ENCODE assay signal across 1 mouse cellular context in the genomic region with DNA sequence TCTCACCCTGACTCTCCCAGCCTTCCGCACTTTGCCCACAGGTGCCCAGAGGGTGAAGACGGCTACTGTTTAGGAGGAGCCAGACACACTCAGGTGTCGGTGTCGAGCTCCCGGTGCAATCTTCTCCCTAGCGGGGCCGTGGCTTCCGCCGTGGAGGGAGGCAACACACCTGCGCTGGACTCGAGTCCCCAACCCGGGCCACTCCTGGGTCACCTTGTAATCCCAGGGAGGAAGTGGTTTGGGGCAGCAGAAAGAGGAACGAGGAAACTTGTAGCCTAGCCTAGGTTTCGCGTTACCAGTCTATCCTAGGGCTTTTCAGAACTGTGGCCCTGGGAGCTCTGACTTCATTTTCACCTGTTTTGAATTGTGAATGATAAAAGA.
A peak's percentile ranks its signal among the peaks of the same experiment; 100 is the strongest.
TF ChIP-seq lines count a peak whose summit lies in the region.

No protein-coding gene starts in this region.

TF ChIP-seq in CH12.LX, 34 proteins besides CTCF, POLR2A, EP300 and RAD21:
- TF ChIP-seq NELFE (IDR thresholded peaks at IDR 0.05; ENCODE audit: low read depth, low read length) (no peak), E2F4 (IDR thresholded peaks at IDR 0.05; ENCODE audit: insufficient replicate concordance, low read depth, low read length) (no peak), ZNF384 (IDR thresholded peaks at IDR 0.05; ENCODE audit: low read depth, low read length) (no peak), ZMIZ1 (IDR thresholded peaks at IDR 0.05; ENCODE audit: low read depth, low read length) (no peak), GABPA (IDR thresholded peaks at IDR 0.05; ENCODE audit: insufficient replicate concordance, low read depth, low read length) (no peak), UBTF (IDR thresholded peaks at IDR 0.05; ENCODE audit: low read depth, low read length) (0 out of 2 replicates have a peak, but pooled peaks have one; percentile 52), TCF12 (IDR thresholded peaks at IDR 0.05; ENCODE audit: low read depth, low read length) (peak; percentile 17; the same call in 1 of the 2 replicates), RCOR1 (conservative IDR thresholded peaks at IDR 0.05; ENCODE audit: low read depth, low read length) (no peak), MAX (IDR thresholded peaks at IDR 0.05; ENCODE audit: low read length) (0 out of 2 replicates have a peak, but pooled peaks have one; percentile 19), ELF1 (IDR thresholded peaks at IDR 0.05; ENCODE audit: low read depth, low read length) (peak; percentile 42; the same call in 1 of the 2 replicates), IRF4 (IDR thresholded peaks at IDR 0.05; ENCODE audit: low read depth, low read length) (0 out of 2 replicates have a peak, but pooled peaks have one; percentile 55)
